Mouse (Mus musculus): Measurements from ENCODE around the gene Hist2h4.
"Not testable (repeated sequence)": the region's sequence is repeated elsewhere in the genome, so short reads cannot be mapped to it uniquely, and the experiment has no call there.

Gene Hist2h4

DNA sequence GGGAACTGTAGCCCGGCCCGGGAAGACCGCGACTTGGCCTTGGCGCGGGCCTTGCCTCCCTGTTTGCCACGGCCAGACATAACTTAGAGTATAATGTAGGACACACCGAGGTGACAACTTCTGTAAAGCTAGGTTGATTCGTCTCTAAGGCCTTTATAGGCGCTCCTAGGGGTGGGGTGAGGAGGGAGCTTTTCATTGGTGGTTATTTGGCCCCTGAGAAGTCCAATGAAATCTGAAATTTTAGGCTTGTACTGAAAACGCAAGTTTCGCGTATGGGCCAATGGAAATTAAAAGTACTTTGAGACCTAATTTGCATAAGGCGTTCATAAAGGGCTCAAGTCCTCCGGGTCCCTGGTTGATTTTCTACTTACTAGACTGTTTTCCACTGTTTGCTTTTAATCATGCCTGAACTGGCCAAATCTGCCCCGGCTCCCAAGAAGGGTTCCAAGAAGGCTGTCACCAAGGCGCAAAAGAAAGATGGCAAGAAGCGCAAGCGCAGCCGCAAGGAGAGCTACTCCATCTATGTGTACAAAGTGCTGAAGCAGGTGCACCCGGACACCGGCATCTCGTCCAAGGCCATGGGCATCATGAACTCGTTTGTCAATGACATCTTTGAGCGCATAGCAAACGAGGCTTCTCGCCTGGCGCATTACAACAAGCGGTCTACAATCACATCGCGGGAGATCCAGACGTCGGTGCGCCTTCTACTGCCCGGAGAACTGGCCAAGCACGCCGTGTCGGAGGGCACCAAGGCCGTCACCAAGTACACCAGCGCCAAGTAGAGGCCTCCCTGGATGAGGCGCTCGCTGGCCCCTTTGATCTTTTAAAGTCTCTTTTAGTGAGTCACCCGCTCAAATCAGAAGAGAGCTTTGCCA lies 42.1 kb downstream of the Hist2h4 start, which contains the start of the genes Hist2h2ac and Hist2h2be:
TSS of gene Hist2h2ac (minus strand) at position 116 of the 875 bp plus-strand sequence.
TSS of gene Hist2h2be (plus strand) at position 355 of the 875 bp plus-strand sequence.
- peak; percentile 88 for DNase-seq (ENCODE audit: low spot score)

DNA sequence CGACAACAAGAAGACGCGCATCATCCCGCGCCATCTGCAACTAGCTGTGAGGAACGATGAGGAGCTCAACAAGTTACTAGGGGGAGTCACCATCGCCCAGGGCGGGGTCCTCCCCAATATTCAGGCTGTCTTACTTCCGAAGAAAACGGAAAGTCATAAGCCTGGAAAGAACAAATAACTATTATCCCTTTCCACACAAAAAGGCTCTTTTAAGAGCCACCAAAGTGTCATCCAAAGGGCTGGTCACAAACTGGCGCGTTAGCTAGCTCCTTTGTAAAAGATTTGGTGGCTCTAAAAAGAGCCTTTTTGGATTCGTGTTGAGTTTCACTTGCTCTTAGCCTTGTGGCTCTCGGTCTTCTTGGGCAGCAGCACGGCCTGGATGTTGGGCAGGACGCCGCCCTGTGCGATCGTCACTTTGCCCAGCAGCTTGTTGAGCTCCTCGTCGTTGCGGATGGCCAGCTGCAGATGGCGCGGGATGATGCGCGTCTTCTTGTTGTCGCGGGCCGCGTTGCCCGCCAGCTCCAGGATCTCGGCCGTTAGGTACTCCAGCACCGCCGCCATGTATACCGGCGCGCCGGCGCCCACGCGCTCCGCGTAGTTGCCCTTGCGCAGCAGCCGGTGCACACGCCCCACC lies 42.9 kb downstream of the Hist2h4 start:
- not testable (repeated sequence) for DNase-seq (ENCODE audit: low spot score)

DNA sequence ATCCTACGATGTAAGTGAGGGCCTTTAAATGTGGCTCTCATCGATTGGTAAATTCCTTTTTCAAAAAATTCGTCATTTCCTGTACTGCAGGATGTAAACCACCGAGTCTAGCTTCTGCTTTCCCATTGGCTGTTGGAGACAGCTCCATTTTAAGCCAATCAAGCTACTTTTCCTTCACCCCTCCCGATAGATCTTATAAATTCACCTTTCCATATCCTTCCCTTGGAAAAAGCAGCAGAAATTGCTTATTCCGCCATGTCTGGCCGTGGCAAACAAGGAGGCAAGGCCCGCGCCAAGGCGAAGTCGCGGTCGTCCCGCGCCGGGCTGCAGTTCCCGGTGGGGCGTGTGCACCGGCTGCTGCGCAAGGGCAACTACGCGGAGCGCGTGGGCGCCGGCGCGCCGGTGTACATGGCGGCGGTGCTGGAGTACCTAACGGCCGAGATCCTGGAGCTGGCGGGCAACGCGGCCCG lies 43.4 kb downstream of the Hist2h4 start, which contains the start of the genes Bola1 and Hist2h2ab:
TSS of gene Bola1 (minus strand) at position 49 of the 470 bp plus-strand sequence.
TSS of gene Hist2h2ab (plus strand) at position 205 of the 470 bp plus-strand sequence.
- DNase-seq (ENCODE audit: low spot score): peak; percentile 65

DNA sequence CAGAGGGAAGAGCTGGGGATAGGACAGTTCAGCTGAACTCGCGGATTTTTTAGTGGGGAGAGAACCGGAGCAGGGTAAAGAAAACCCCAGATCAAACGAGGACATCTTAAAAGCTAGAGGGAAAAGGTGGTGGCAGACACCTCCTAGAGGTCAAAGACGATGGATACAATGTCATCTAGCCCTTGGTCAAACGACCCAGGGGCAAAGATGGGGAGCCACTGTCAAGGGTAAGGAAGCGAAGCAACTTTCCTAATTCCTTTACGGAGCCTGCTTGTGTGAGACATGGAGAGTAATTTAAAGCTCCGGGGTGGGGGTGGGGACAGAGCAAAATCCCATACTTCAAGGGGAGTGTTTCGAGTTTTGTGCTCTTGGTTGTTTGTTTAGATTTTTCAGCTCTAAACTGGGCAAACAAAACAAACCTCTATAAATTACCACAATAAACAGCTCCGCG lies 43.9 kb downstream of the Hist2h4 start:
- DNase-seq (ENCODE audit: low spot score): no peak

Measured in ovary, adult 18-20 months (tissue).